Mouse (Mus musculus) midbrain, embryonic 11.5 days (tissue): ENCODE results near the gene Hnrnpk. TPM values are rescaled to one million over a fixed set of nuclear protein-coding genes. Genes with fewer than 3 reads are reported as not detected.

ENCODE experiments used
- ATAC-seq: fragments of 200-750 bp; cut with Nextera tagmentation; 2 replicates; pipeline ENCODE4 v1.8.0; 2017; ENCODE audit warnings: moderate TSS enrichment, moderate library complexity; ENCODE audit not compliant: low FRiP score
- DNase-seq: peaks from one replicate; pipeline ENCODE4 v3.0.0; 2015; ENCODE audit warnings: low spot score; ENCODE audit errors: missing footprints
- H3K27ac ChIP-seq: fragments of 300-500 bp; sonication (generic); 2 replicates; pipeline ENCODE4 v1.5.1; 2014; ENCODE audit warnings: low read depth, low read length
- H3K27me3 ChIP-seq: fragments of 300-500 bp; sonication (generic); 2 replicates; pipeline ENCODE4 v1.6.1; 2014; ENCODE audit warnings: mild to moderate bottlenecking, low read length, moderate library complexity, mixed read lengths; ENCODE audit not compliant: control insufficient read depth, insufficient read depth
- H3K36me3 ChIP-seq: fragments of 300-500 bp; sonication (generic); 2 replicates; pipeline ENCODE4 v1.6.1; 2014; ENCODE audit warnings: mild to moderate bottlenecking, low read length, moderate library complexity, mixed read lengths; ENCODE audit not compliant: control insufficient read depth, insufficient read depth
- H3K4me1 ChIP-seq: fragments of 300-500 bp; sonication (generic); 2 replicates; pipeline ENCODE4 v1.6.1; 2014; ENCODE audit warnings: low read length; ENCODE audit not compliant: control insufficient read depth, insufficient read depth
- H3K4me2 ChIP-seq: fragments of 300-500 bp; sonication (generic); 2 replicates; pipeline ENCODE4 v1.6.1; 2014; ENCODE audit warnings: mild to moderate bottlenecking, moderate library complexity
- H3K4me3 ChIP-seq: fragments of 300-500 bp; sonication (generic); 2 replicates; pipeline ENCODE4 v1.5.1; 2014; ENCODE audit warnings: low read depth, low read length
- H3K9ac ChIP-seq: fragments of 300-500 bp; sonication (generic); 2 replicates; pipeline ENCODE4 v1.6.1; 2014; ENCODE audit warnings: low read length
- H3K9me3 ChIP-seq: fragments of 300-500 bp; sonication (generic); 2 replicates; pipeline ENCODE4 v1.6.1; 2016; ENCODE audit warnings: low read length; ENCODE audit not compliant: control insufficient read depth
- WGBS: fragments of 180-500 bp; shearing (Covaris S2); extraction: QIAGEN DNeasy Blood & Tissue Kit; methylation state at CpG from one replicate; pipeline ENCODE4 v1.1.7; 2014; 5-methylcytosine and 5-hydroxymethylcytosine counted together
- polyA plus RNA-seq: library from polyadenylated mRNA; unstranded; fragments of >200 nt; fragmentation: Nextera tagmentation; extraction: Ambion mirVana; gene quantifications from 2 replicates; pipeline ENCODE4 v1.2.1, GENCODE M21; 2014

Hnrnpk gene
- polyA plus RNA-seq, 1 experiment from 2014 or later, result 2,649 TPM

GRCm38 (mm10) chr13:58421026-58421425, 17.9 kb upstream of the Hnrnpk start:
- H3K36me3 ChIP-seq, result no peaks in the 10 kb centered on the region
- 79% methylated on average over 4 of the region's 4 CpGs for WGBS
- no peak overlapping the region for H3K9ac ChIP-seq

DNA sequence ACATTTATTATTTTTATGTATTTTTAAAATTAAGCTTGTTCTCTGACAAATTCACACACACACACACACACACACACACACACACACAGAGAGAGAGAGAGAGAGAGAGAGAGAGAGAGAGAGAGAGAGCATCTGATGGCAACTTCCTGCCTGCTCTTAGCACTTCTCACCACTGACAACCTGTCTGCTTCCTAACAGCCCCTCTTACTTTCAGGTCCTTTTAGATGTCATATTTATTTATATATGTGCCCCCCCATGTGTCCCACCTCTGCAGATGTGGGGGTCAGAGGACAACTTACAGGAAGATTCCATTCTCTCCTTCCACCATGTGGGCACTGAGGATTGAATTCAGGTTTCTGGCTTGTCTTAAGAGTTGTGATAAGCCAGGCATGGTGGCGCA, 16.1 kb upstream of the Hnrnpk start:
- H3K27ac ChIP-seq, result no peak overlapping the region
- DNase-seq, result no peak
- 95% methylated on average over 1 of the region's 1 CpGs for WGBS
- no peak overlapping the region for H3K4me3 ChIP-seq
- no peaks in the 10 kb centered on the region for H3K4me1 ChIP-seq
- H3K4me2 ChIP-seq, result no peak overlapping the region
- H3K9ac ChIP-seq, result no peak overlapping the region
- no peak for ATAC-seq
- H3K36me3 ChIP-seq, result no peaks in the 10 kb centered on the region
- no peaks in the 10 kb centered on the region for H3K27me3 ChIP-seq
- H3K9me3 ChIP-seq, result no peaks in the 10 kb centered on the region

More at GRCm38 (mm10) chr13:58421026-58421425, 17.9 kb upstream of the Hnrnpk start:
- DNase-seq, result no peak
- Histone ChIP-seq H3K4me2 (no peak overlapping the region), H3K4me3 (no peak overlapping the region), H3K27me3 (no peaks in the 10 kb centered on the region), H3K9me3 (no peaks in the 10 kb centered on the region), H3K27ac (no peak overlapping the region), H3K4me1 (no peaks in the 10 kb centered on the region)
- no peak for ATAC-seq

DNA sequence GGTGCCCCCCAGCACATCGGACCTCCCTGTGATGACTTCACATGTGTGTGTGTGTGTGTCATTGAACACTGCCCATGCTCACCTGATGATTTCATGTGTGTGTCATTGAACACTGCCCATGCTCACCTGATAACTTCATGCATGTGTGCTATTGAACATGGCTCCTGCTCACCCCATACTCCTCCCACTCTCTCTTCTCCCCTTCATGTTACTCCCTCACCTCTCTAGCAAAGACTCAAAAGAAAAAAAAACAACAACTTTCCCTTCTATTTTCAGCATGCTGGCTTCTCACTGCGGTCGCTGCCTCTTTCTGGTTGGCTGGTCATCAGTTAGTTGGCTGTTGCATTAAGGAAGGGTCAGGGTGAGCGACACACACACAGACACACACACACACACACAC, 15.5 kb upstream of the Hnrnpk start:
- H3K4me3 ChIP-seq, result no peak overlapping the region
- H3K36me3 ChIP-seq, result no peaks in the 10 kb centered on the region
- no peak overlapping the region for H3K9ac ChIP-seq
- H3K9me3 ChIP-seq, result no peaks in the 10 kb centered on the region
- ATAC-seq (no peak), DNase-seq (peak; percentile 64)
- no peak overlapping the region for H3K27ac ChIP-seq
- no peaks in the 10 kb centered on the region for H3K27me3 ChIP-seq
- WGBS, result 79% methylated on average over 4 of the region's 4 CpGs
- H3K4me1 ChIP-seq, result no peaks in the 10 kb centered on the region
- no peak overlapping the region for H3K4me2 ChIP-seq

DNA sequence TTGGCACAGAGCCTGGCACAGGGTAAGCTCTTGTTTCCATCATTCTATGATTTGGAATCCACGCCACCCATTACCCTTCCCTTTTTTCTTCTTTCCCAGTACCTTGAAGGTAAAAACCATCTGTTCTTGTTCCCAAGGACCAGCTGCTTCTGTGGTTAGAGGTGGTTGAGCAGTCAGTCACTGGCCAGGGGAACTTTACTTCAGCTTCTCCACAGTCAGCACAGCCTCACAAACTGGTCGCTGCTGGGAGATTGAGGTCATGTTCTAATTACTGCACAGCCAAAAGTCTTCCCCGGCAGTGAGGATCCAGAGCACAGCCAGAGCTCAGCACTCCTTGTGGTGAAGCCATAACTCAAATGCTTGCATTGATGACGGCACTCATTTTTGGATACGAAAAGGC, 12.7 kb upstream of the Hnrnpk start:
- Histone ChIP-seq H3K9ac (no peak overlapping the region), H3K27ac (no peak overlapping the region), H3K36me3 (no peaks in the 10 kb centered on the region; the same call in 1 of the 2 replicates), H3K4me2 (no peak overlapping the region), H3K27me3 (no peaks in the 10 kb centered on the region), H3K4me3 (no peak overlapping the region), H3K4me1 (no peaks in the 10 kb centered on the region), H3K9me3 (no peaks in the 10 kb centered on the region)
- 90% methylated on average over 5 of the region's 5 CpGs for WGBS
- ATAC-seq, result no peak
- no peak for DNase-seq

DNA sequence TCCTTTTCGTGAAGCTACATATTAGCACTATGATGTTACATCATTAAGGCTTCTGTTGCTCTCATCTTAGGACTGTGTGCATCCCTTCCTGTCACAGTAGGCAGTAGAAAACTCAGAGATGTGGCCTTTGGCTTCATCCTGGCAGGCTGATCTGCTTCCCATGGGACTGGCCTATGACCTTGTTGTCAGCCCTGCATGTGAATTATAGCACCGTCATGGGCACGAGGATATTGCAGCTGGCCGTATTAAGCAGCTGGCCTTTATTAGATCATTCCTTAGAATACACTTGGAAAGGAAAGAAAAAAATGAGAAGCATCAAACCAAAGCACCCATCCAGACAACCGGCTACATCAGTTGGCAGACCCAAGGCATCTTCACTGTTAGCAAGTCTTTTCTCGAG, 12.2 kb upstream of the Hnrnpk start:
- WGBS, result 90% methylated on average over 6 of the region's 6 CpGs
- H3K36me3 ChIP-seq, result no peaks in the 10 kb centered on the region; the same call in 1 of the 2 replicates
- H3K27me3 ChIP-seq, result no peaks in the 10 kb centered on the region
- no peak overlapping the region for H3K4me2 ChIP-seq
- H3K9me3 ChIP-seq, result no peaks in the 10 kb centered on the region
- no peak overlapping the region for H3K9ac ChIP-seq
- no peaks in the 10 kb centered on the region for H3K4me1 ChIP-seq
- no peak overlapping the region for H3K4me3 ChIP-seq
- no peak overlapping the region for H3K27ac ChIP-seq
- DNase-seq, result peak; percentile 17
- ATAC-seq, result no peak

DNA sequence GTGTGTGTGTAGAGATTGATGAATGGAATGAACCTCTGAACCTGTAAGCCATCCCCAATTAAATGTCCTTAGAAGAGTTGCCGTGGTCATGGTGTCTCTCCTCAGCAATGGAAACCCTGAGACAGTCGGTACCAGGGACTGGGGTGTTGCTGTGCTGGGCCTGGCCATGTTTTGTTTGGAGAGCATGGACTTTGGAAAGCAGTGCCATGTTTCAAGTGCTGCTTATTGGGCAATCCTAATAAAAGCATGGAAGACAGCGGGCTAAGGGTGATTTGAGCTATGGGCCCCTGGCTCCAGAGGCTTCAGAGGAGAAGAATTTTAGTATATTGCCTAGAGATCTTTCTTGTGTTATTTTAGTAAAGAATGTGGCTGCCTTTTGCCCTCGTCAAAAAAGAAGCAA, 7.9 kb upstream of the Hnrnpk start:
- Histone ChIP-seq H3K9ac (no peak overlapping the region), H3K27ac (no peak overlapping the region), H3K4me1 (no peaks in the 10 kb centered on the region), H3K4me3 (no peak overlapping the region), H3K36me3 (no peaks in the 10 kb centered on the region; the same call in 1 of the 2 replicates), H3K27me3 (no peaks in the 10 kb centered on the region), H3K9me3 (no peaks in the 10 kb centered on the region), H3K4me2 (no peak overlapping the region)
- DNase-seq (no peak), ATAC-seq (no peak)
- WGBS, result 92% methylated on average over 4 of the region's 4 CpGs

DNA sequence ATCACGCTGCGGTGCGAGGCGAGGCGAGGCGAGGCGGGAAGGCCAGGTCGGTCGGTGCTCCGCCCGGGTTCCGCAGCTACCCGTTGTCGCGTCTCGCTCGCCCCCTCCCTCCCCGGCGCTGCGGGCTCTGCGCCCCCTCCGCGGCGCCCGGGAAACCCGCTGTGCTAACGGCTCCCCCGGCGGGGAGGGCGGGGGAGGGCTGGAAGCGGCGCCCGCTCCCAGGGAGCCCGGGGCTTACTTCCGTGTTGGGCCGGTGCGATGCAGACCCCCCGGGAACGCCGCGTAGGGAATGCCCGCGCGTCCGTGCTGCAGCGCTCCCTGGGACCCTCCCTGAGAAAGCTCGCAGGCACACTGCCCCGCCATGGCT, 416 bp downstream of the Hnrnpk start:
- peak overlapping the region; percentile 98 for H3K27ac ChIP-seq
- ATAC-seq (peak; percentile 71), DNase-seq (no peak)
- no peaks in the 10 kb centered on the region for H3K9me3 ChIP-seq
- WGBS, result under 1% methylated on average over 30 of the region's 48 CpGs
- peak overlapping the region; percentile 54 for H3K4me2 ChIP-seq
- peak overlapping the region; percentile 100 for H3K4me3 ChIP-seq
- H3K36me3 ChIP-seq, result peaks cover 4% of the 10 kb centered on the region
- H3K27me3 ChIP-seq, result no peaks in the 10 kb centered on the region
- H3K4me1 ChIP-seq, result peaks cover 2% of the 10 kb centered on the region; the same call in 1 of the 2 replicates
- peak overlapping the region; percentile 100 for H3K9ac ChIP-seq

- Histone ChIP-seq H3K27ac (peak within 1 kb of the TSS; percentile 98), H3K36me3 (peaks cover 6% of the 10 kb centered on the region), H3K9me3 (no peaks in the 10 kb centered on the region), H3K4me3 (peak within 1 kb of the TSS; percentile 100), H3K9ac (peak within 1 kb of the TSS; percentile 100), H3K27me3 (no peaks in the 10 kb centered on the region), H3K4me1 (peaks cover 2% of the 10 kb centered on the region; the same call in 1 of the 2 replicates), H3K4me2 (peak within 1 kb of the TSS; percentile 69)
- under 1% methylated on average over 83 of the region's 91 CpGs for WGBS
- ATAC-seq, result peak; percentile 94
- peak; percentile 99 for DNase-seq
Measured at GRCm38 (mm10) chr13:58402003-58402743, 970 bp downstream of the Hnrnpk start, which contains the start of gene Rmi1. Gene Rmi1 (plus strand): TSS chr13:58402248.

DNA sequence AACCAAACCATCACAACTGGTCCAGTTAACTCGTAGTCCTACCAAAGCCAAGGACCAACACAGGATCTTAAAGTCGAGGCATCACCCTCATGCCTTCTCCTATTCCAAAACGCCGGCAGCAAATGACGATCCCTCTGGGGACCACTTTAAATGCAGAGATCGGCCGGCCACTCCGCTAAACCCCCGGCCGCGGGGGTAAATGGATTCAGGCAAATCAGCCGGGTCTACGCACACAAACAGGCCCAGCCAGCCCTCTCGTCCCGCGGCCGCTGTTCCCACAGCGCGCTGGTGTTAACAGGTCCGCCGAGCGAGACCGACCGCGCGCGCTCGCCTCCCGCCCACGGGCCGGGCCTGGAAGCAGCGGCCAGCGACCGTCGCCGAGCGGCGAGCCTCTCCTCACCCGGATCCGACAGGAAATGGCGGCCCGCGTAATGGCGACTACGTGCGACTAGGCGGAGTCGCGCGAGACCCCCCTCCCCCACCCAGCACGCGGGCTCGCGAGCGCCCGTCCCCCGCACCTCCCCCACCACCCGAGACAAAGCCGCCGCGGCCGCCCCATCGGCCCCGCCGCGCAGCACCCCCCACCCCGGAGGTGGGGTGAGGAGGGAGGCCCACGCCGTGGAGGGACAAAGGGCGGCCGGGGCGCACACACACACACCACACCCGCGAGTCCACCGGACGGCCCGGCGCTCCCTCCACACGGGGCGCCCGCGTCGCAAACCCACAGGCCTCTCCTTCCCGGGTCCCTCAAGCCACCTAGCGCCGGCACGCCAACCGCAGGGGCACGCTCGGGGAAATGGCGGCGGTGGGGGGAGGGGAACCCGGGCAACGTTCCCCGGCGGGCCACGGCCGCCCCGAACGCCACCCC, 1.8 kb downstream of the Hnrnpk start:
- WGBS, result under 1% methylated on average over 76 of the region's 100 CpGs

More for the DNA sequence above, 1.8 kb downstream of the Hnrnpk start:
- Histone ChIP-seq H3K4me1 (peaks cover 2% of the 10 kb centered on the region; the same call in 1 of the 2 replicates), H3K27me3 (no peaks in the 10 kb centered on the region), H3K9me3 (no peaks in the 10 kb centered on the region), H3K4me2 (peak overlapping the region; percentile 69), H3K36me3 (peaks cover 8% of the 10 kb centered on the region), H3K27ac (peak overlapping the region; percentile 98), H3K4me3 (peak overlapping the region; percentile 100), H3K9ac (peak overlapping the region; percentile 100)
- DNase-seq (peak; percentile 96), ATAC-seq (peak; percentile 67)
